Mouse (Mus musculus) testis, adult 2 months (tissue): ENCODE measurements at regions not wholly inside any gene's neighbourhood (a gene's known extent, or its start where the extent isn't known, plus 50 kb on each side); places are given as distances from the start of the nearest gene placed in this dataset.

Experiments
- H3K27ac ChIP-seq: fragments of 200-500 bp; 2 replicates; pipeline ENCODE4 v1.5.1; 2012; ENCODE audit warnings: low read depth, low read length; ENCODE audit not compliant: control insufficient read depth, insufficient read depth
- H3K27me3 ChIP-seq: fragments of 200-500 bp; 2 replicates; pipeline ENCODE4 v1.6.1; 2012; ENCODE audit warnings: mild to moderate bottlenecking, low read length, moderate library complexity; ENCODE audit not compliant: control insufficient read depth, insufficient read depth
- H3K36me3 ChIP-seq: fragments of 200-500 bp; 2 replicates; pipeline ENCODE4 v1.6.1; 2012; ENCODE audit warnings: mild to moderate bottlenecking, low read length; ENCODE audit not compliant: control insufficient read depth, insufficient read depth
- H3K4me1 ChIP-seq: fragments of 200-500 bp; 2 replicates; pipeline ENCODE4 v1.6.1; 2012; ENCODE audit warnings: low read length; ENCODE audit not compliant: control insufficient read depth, insufficient read depth
- H3K4me3 ChIP-seq: fragments of 200-500 bp; 2 replicates; pipeline ENCODE4 v1.5.1; 2012; ENCODE audit warnings: low read depth, mild to moderate bottlenecking, low read length, moderate library complexity, mixed read lengths; ENCODE audit not compliant: control insufficient read depth
- CTCF ChIP-seq: fragments of 200-500 bp; IDR thresholded peaks from 2 replicates; pipeline ENCODE4 v1.5.1; 2012; ENCODE audit warnings: low read depth, mild to moderate bottlenecking, inconsistent platforms, low read length, moderate library complexity; ENCODE audit not compliant: control insufficient read depth, insufficient read depth, insufficient replicate concordance
- POLR2A ChIP-seq: fragments of 200-500 bp; IDR thresholded peaks from 2 replicates; pipeline ENCODE4 v1.6.1; 2012; ENCODE audit warnings: low read depth, mild to moderate bottlenecking, inconsistent platforms, low read length, moderate library complexity; ENCODE audit not compliant: control insufficient read depth

DNA sequence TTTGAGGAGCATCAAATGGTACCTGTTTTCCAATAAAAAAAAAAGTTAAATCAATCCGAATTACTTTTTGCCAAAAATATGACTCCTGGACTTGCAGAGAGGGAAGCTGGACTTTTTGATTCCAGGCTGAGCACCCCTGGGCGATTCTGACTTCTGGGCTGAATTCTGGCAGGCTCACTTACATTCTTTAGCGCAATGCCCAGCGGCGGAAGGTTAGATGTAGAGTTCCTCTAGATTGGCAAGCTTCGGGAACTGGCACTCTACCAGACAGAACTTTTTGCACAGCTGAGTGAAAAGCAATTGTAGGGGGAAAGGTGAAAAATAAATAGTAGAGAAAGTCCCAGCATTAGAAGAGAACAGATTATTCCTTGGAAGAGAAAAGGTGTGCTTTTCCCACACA, 235.5 kb downstream of the Fam169b start:
- Histone ChIP-seq H3K27me3 (no peaks in the 10 kb centered on the region), H3K36me3 (no peaks in the 10 kb centered on the region), H3K4me1 (no peaks in the 10 kb centered on the region), H3K4me3 (no peak overlapping the region), H3K27ac (no peak overlapping the region)
- TF ChIP-seq POLR2A = no peak
- no peak for TF ChIP-seq CTCF

DNA sequence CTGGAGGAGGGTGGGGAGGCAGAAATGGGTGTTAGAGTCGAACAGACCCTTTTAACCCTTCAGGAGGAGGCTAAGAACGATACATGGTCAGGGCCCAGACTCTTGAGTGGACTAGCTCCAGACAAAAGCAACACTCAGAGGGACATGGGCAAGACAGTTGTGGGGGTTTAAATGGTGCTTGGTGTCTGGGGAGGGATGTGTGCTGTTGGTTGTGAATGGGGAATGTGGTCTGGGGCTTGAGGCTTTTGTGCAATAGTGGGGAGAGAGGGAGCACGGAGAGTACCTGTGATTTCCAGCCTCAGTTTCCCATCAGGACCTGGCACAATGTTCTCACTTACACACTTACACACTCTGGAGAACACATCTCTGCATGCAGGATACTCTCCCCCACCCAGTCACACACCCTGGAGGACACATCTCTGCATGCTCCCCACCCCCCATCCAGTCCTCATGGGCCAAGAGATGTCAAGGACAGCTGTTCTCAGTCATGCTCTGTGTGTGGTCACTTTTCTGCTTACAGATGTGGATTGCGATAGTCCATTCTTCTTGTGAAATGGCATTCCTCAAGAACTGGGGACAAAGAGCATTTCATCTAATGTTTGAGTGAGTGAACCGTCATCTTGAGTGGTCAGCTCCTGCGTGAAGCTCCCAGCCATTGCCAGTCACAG, 217.6 kb downstream of the Fam169b start:
- no peaks in the 10 kb centered on the region for H3K4me1 ChIP-seq
- H3K4me3 ChIP-seq = no peak overlapping the region
- no peaks in the 10 kb centered on the region for H3K36me3 ChIP-seq
- no peak overlapping the region for H3K27ac ChIP-seq
- H3K27me3 ChIP-seq = no peaks in the 10 kb centered on the region
- TF ChIP-seq CTCF (no peak), POLR2A (no peak)

DNA sequence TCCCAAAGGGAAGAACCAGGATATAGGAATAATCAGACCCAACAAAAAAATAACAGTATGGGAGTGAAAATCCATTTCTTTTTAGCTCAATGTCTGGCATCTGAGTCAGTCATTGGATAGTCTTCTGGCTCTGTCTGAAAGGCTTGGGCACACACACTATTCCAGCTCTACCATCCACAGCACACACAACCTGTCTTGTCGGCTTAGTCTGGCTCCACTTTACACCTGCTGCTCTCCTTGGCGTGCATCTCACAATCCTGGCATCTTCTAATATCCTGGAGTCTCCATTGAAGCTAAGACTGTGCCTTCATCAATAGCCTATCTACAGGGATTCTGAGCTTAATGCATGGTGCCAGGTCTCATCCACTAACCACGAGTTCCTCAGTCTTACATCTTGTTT, 213.0 kb downstream of the Fam169b start:
- TF ChIP-seq CTCF = no peak
- TF ChIP-seq POLR2A = no peak
- Histone ChIP-seq H3K36me3 (no peaks in the 10 kb centered on the region), H3K4me3 (no peak overlapping the region), H3K4me1 (no peaks in the 10 kb centered on the region), H3K27ac (no peak overlapping the region), H3K27me3 (no peaks in the 10 kb centered on the region)

DNA sequence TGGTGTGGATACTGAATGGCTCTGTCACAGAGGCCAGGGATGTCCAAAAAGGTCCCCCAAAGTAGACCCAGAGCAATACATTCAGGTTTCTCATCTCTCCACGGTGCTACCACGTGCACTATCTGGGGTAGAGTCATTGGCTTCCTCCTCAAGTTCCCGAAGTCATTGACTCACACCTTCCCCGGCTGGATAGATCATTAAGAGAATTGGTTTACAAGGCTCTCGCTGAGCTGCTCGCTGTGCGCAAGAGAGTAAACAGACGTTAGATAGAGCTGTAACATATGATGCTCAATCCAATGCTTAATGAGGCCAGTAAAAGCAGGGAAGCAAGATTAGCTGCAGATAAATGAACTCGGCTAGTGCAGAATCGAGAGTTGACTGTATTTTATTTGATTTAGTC, 208.9 kb downstream of the Fam169b start:
- Histone ChIP-seq H3K27ac (no peak overlapping the region), H3K36me3 (no peaks in the 10 kb centered on the region), H3K27me3 (no peaks in the 10 kb centered on the region), H3K4me1 (peaks cover 3% of the 10 kb centered on the region; the same call in 1 of the 2 replicates), H3K4me3 (no peak overlapping the region)
- TF ChIP-seq CTCF = no peak
- TF ChIP-seq POLR2A = no peak

DNA sequence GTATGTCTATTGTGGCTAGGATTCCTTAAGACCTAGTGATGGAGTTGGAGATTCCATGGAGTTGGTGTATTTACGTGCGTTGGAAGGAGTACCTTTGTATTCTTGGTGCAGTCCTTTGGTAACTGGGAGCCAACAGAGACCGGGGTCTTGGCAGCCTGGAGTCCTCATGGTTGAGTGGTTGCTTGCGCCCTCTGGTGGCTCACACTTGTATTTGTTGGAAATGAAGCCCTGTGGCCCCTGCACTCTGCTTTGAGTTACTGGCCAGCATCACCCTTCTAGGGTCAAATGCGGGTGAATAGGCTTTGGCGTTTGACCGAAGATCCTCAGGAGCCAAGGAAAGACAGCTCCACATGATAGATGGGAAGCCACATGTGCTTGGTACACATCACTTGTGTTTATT, 207.1 kb downstream of the Fam169b start:
- Histone ChIP-seq H3K27me3 (no peaks in the 10 kb centered on the region), H3K36me3 (no peaks in the 10 kb centered on the region), H3K27ac (no peak overlapping the region), H3K4me1 (peaks cover 3% of the 10 kb centered on the region; the same call in 1 of the 2 replicates), H3K4me3 (no peak overlapping the region; the same call in 1 of the 2 replicates)
- peak; percentile 80; the same call in 1 of the 2 replicates for TF ChIP-seq CTCF
- TF ChIP-seq POLR2A = no peak

DNA sequence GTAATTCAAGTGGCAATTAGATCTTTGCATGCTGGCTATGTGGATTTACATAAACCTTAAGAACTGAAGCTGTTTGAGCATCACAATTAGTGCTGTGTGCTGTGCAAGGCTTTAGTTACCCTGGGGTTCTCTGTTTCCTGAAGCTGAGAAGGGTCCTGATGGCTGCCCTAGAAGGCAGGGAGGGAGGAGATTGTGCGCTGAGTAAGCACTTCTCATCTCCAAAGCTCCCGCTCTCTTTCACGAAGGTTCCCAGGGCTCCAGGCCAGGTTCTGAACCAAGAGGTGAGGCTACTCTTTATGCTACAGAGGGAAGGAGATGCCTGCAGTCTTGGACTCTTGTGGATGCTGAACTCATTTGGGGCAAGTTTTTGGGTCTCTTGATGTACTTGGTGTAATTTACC, 206.7 kb downstream of the Fam169b start:
- TF ChIP-seq CTCF (no peak), POLR2A (no peak)
- no peaks in the 10 kb centered on the region for H3K27me3 ChIP-seq

DNA sequence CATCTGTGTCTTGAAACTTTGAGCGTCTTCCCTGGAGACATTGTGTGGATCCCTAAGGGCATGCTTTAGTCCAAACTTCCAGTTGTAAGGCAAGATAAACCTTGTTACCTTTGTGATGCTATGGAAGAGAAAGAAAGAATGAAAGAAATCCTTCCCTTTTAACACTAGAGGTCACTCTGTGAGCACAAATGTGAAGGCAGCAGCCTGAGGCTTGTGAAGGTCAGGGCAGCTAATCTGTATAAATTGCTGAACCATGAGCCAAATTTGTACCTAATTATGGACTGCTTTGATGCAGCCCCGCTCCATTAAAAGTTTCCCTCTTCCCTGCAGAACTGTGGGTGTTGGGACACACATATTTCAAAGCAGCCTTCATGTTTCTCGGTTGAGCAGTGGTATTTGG, 204.4 kb downstream of the Fam169b start:
- TF ChIP-seq CTCF (no peak), POLR2A (no peak)
- Histone ChIP-seq H3K36me3 (no peaks in the 10 kb centered on the region), H3K27me3 (no peaks in the 10 kb centered on the region), H3K27ac (no peak overlapping the region), H3K4me3 (no peak overlapping the region), H3K4me1 (peaks cover 3% of the 10 kb centered on the region; the same call in 1 of the 2 replicates)

More for the DNA sequence above, 206.7 kb downstream of the Fam169b start:
- Histone ChIP-seq H3K27ac (no peak overlapping the region), H3K4me3 (no peak overlapping the region), H3K36me3 (no peaks in the 10 kb centered on the region), H3K4me1 (peaks cover 3% of the 10 kb centered on the region; the same call in 1 of the 2 replicates)

DNA sequence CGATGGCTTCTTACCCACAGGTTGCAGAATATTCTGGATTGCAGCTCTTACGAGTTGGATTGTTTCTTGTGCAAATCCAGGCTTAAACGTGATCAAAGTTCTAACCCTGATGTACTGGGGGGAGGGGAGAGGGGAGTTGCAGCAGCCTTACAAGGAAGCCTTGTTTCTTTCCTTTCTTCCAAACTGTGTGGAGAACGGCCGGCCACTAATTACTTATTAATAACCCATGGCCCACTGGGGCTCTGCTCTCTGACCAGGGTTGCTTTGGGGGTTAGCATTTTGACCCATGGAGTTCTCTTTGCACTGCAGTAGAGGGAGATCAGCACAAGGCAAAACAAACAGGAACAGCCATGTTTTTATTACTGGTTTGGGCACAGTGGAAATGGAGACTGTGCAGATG, 199.2 kb downstream of the Fam169b start:
- Histone ChIP-seq H3K27ac (no peak overlapping the region), H3K4me1 (no peaks in the 10 kb centered on the region), H3K27me3 (no peaks in the 10 kb centered on the region), H3K4me3 (no peak overlapping the region), H3K36me3 (no peaks in the 10 kb centered on the region)
- TF ChIP-seq CTCF (no peak), POLR2A (no peak)
